Mouse (Mus musculus): ENCODE measurements around the gene Pard3b. TPM values are rescaled to one million over a fixed set of nuclear protein-coding genes. Genes with fewer than 3 reads are reported as not detected.
A peak's percentile ranks its signal among the peaks of the same experiment; 100 is the strongest.

Gene Pard3b
- polyA plus RNA-seq, 1 experiment from 2014 or later, result 12.3 TPM

DNA sequence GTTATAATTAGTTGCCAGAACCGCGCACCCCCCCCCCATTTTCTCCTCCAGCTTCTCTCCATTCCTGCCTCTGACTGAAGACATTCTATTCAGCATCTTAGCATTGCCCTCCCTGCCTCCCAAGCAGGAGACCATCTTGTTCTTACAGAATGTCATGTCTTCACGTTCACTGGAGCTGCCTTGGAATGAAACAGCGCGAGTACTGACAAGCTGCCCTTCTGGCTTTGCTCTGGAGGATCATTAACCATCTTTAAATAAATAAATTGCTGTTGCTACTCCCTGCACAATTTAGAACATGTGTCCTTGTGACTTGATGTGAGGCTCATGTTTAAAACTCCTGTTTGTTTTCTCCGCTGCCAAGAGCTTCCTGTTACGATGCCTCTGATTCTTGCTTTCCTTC lies 432.5 kb downstream of the Pard3b start:
- WGBS, result 53% methylated on average over 7 of the region's 7 CpGs
- ATAC-seq (ENCODE audit: low read depth), result peak; percentile 80
- Histone ChIP-seq H3K27ac (ENCODE audit: low read length) (peak overlapping the region; percentile 52), H3K9ac (ENCODE audit: low read length) (no peak overlapping the region), H3K9me3 (ENCODE audit: control insufficient read depth, low read length) (peaks cover 3% of the 10 kb centered on the region; the same call in 1 of the 2 replicates), H3K27me3 (ENCODE audit: control insufficient read depth, insufficient read depth, low read depth, low read length) (no peaks in the 10 kb centered on the region), H3K4me3 (ENCODE audit: low read length) (no peak overlapping the region), H3K4me1 (replicated peaks; ENCODE audit: control insufficient read depth, insufficient read depth, low read length) (peaks cover 11% of the 10 kb centered on the region), H3K36me3 (ENCODE audit: control insufficient read depth, insufficient read depth, low read length) (no peaks in the 10 kb centered on the region), H3K4me2 (ENCODE audit: low read depth, low read length) (no peak overlapping the region)

GRCm38 (mm10) chr1:62076171-62076570 lies 437.5 kb downstream of the Pard3b start:
- no peak overlapping the region for H3K27ac ChIP-seq (ENCODE audit: low read length)
- peaks cover 6% of the 10 kb centered on the region for H3K4me1 ChIP-seq (replicated peaks; ENCODE audit: control insufficient read depth, insufficient read depth, low read length)
- no peaks in the 10 kb centered on the region for H3K27me3 ChIP-seq (ENCODE audit: control insufficient read depth, insufficient read depth, low read depth, low read length)
- no peaks in the 10 kb centered on the region for H3K9me3 ChIP-seq (ENCODE audit: control insufficient read depth, low read length)
- no peak for ATAC-seq (ENCODE audit: low read depth)
- no peaks in the 10 kb centered on the region for H3K36me3 ChIP-seq (ENCODE audit: control insufficient read depth, insufficient read depth, low read length)
- no peak overlapping the region for H3K9ac ChIP-seq (ENCODE audit: low read length)
- no peak overlapping the region for H3K4me2 ChIP-seq (ENCODE audit: low read depth, low read length)
- 96% methylated on average over 3 of the region's 3 CpGs for WGBS
- no peak overlapping the region for H3K4me3 ChIP-seq (ENCODE audit: low read length)

- H3K27ac ChIP-seq (ENCODE audit: low read length), result no peak overlapping the region
- no peak overlapping the region for H3K4me2 ChIP-seq (ENCODE audit: low read depth, low read length)
- no peak overlapping the region for H3K9ac ChIP-seq (ENCODE audit: low read length)
- H3K4me1 ChIP-seq (replicated peaks; ENCODE audit: control insufficient read depth, insufficient read depth, low read length), result peaks cover 6% of the 10 kb centered on the region
- WGBS, result 61% methylated on average over 4 of the region's 4 CpGs
- no peaks in the 10 kb centered on the region for H3K9me3 ChIP-seq (ENCODE audit: control insufficient read depth, low read length)
- no peak for ATAC-seq (ENCODE audit: low read depth)
- H3K36me3 ChIP-seq (ENCODE audit: control insufficient read depth, insufficient read depth, low read length), result no peaks in the 10 kb centered on the region
- no peak overlapping the region for H3K4me3 ChIP-seq (ENCODE audit: low read length)
- no peaks in the 10 kb centered on the region for H3K27me3 ChIP-seq (ENCODE audit: control insufficient read depth, insufficient read depth, low read depth, low read length)
Measured at GRCm38 (mm10) chr1:62081129-62081528, 442.5 kb downstream of the Pard3b start.

DNA sequence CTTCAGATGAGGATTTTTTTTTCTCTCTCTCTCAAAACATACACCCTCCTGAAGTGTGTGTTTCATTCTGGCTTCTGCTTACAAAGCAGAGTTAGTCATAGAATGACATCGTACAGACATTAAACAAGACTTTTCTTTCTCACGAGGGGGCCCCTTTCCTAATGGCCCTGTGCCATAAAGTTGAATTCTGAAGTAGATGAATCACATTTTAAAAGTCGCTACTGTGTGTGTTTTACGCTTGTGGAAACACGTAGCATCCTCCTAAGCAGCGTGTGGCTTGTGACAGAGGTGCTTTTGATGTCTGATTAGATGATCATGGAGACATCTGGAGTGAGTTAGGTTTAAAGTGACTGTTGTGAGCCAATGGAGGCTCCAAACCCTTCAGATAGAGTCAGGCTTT lies 447.4 kb downstream of the Pard3b start:
- no peaks in the 10 kb centered on the region for H3K9me3 ChIP-seq (ENCODE audit: control insufficient read depth, low read length)
- H3K9ac ChIP-seq (ENCODE audit: low read length), result no peak overlapping the region
- H3K4me2 ChIP-seq (ENCODE audit: low read depth, low read length), result no peak overlapping the region
- no peak overlapping the region for H3K4me3 ChIP-seq (ENCODE audit: low read length)
- H3K36me3 ChIP-seq (ENCODE audit: control insufficient read depth, insufficient read depth, low read length), result no peaks in the 10 kb centered on the region
- WGBS, result 7% methylated on average over 6 of the region's 6 CpGs
- no peaks in the 10 kb centered on the region for H3K27me3 ChIP-seq (ENCODE audit: control insufficient read depth, insufficient read depth, low read depth, low read length)
- H3K27ac ChIP-seq (ENCODE audit: low read length), result no peak overlapping the region
- peaks cover 7% of the 10 kb centered on the region; the same call in 1 of the 2 replicates for H3K4me1 ChIP-seq (replicated peaks; ENCODE audit: control insufficient read depth, insufficient read depth, low read length)
- ATAC-seq (ENCODE audit: low read depth), result no peak

DNA sequence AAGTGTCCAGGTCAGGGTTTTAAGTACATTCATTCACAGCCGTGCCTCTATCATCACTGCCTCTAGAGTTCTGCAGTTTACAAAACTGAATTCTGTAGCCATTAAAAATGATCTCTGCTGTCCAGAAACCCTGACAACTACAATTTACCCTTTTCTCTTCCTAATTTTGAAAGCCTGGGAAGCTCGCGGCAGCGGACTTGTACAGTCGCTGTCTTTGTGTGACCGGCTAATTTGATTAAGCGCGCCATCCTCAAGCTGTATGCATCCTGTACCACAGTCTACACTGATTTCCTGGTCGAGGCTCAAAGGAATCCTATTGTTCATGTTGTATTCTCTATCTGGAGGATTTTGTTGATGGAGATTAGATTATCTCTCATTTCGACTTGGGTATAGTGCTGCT lies 448.8 kb downstream of the Pard3b start:
- no peaks in the 10 kb centered on the region for H3K36me3 ChIP-seq (ENCODE audit: control insufficient read depth, insufficient read depth, low read length)
- H3K4me3 ChIP-seq (ENCODE audit: low read length), result no peak overlapping the region
- peaks cover 7% of the 10 kb centered on the region; the same call in 1 of the 2 replicates for H3K4me1 ChIP-seq (replicated peaks; ENCODE audit: control insufficient read depth, insufficient read depth, low read length)
- H3K9me3 ChIP-seq (ENCODE audit: control insufficient read depth, low read length), result no peaks in the 10 kb centered on the region
- no peak overlapping the region for H3K4me2 ChIP-seq (ENCODE audit: low read depth, low read length)
- ATAC-seq (ENCODE audit: low read depth), result no peak
- H3K27me3 ChIP-seq (ENCODE audit: control insufficient read depth, insufficient read depth, low read depth, low read length), result no peaks in the 10 kb centered on the region
- WGBS, result 84% methylated on average over 10 of the region's 10 CpGs
- no peak overlapping the region for H3K9ac ChIP-seq (ENCODE audit: low read length)
- no peak overlapping the region for H3K27ac ChIP-seq (ENCODE audit: low read length)

- Histone ChIP-seq H3K4me3 (ENCODE audit: low read length) (no peak overlapping the region), H3K27ac (ENCODE audit: low read length) (no peak overlapping the region), H3K9ac (ENCODE audit: low read length) (no peak overlapping the region), H3K4me2 (ENCODE audit: low read depth, low read length) (no peak overlapping the region), H3K27me3 (ENCODE audit: control insufficient read depth, insufficient read depth, low read depth, low read length) (no peaks in the 10 kb centered on the region), H3K36me3 (ENCODE audit: control insufficient read depth, insufficient read depth, low read length) (no peaks in the 10 kb centered on the region), H3K4me1 (replicated peaks; ENCODE audit: control insufficient read depth, insufficient read depth, low read length) (no peaks in the 10 kb centered on the region; the same call in 1 of the 2 replicates), H3K9me3 (ENCODE audit: control insufficient read depth, low read length) (no peaks in the 10 kb centered on the region)
- ATAC-seq (ENCODE audit: low read depth), result no peak
- WGBS, result 57% methylated on average over 7 of the region's 7 CpGs
Measured at GRCm38 (mm10) chr1:62094885-62095284, 456.3 kb downstream of the Pard3b start.

GRCm38 (mm10) chr1:62122426-62122825 lies 483.8 kb downstream of the Pard3b start:
- no peaks in the 10 kb centered on the region for H3K27me3 ChIP-seq (ENCODE audit: control insufficient read depth, insufficient read depth, low read depth, low read length)
- H3K4me1 ChIP-seq (replicated peaks; ENCODE audit: control insufficient read depth, insufficient read depth, low read length), result no peaks in the 10 kb centered on the region
- no peak overlapping the region for H3K9ac ChIP-seq (ENCODE audit: low read length)
- no peak overlapping the region for H3K4me3 ChIP-seq (ENCODE audit: low read length)
- ATAC-seq (ENCODE audit: low read depth), result no peak
- H3K27ac ChIP-seq (ENCODE audit: low read length), result no peak overlapping the region
- H3K4me2 ChIP-seq (ENCODE audit: low read depth, low read length), result no peak overlapping the region
- 100% methylated on average over 1 of the region's 1 CpGs for WGBS
- no peaks in the 10 kb centered on the region for H3K9me3 ChIP-seq (ENCODE audit: control insufficient read depth, low read length)
- H3K36me3 ChIP-seq (ENCODE audit: control insufficient read depth, insufficient read depth, low read length), result no peaks in the 10 kb centered on the region

DNA sequence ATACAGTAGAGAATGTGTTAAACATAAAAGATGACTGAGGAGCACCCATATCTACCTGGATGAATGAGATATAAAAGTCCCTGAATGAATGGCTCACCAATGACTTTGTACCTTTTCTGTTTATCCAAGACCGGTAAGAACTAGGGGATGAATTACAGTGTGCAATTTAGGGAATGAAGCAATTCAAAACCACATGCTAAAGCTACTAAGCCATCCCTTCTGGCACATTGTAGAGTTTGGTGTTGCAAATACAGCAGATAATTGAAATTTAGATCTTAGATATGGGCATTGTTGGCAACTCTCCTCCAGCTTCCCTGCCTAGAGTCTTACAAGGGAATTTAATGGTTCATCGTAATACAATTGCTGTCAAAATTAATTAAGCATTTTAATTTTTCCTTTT lies 490.6 kb downstream of the Pard3b start:
- H3K4me1 ChIP-seq (replicated peaks; ENCODE audit: control insufficient read depth, insufficient read depth, low read length), result no peaks in the 10 kb centered on the region
- H3K36me3 ChIP-seq (ENCODE audit: control insufficient read depth, insufficient read depth, low read length), result no peaks in the 10 kb centered on the region
- no peak for ATAC-seq (ENCODE audit: low read depth)
- no peaks in the 10 kb centered on the region for H3K9me3 ChIP-seq (ENCODE audit: control insufficient read depth, low read length)
- H3K9ac ChIP-seq (ENCODE audit: low read length), result no peak overlapping the region
- no peak overlapping the region for H3K4me2 ChIP-seq (ENCODE audit: low read depth, low read length)
- no peaks in the 10 kb centered on the region for H3K27me3 ChIP-seq (ENCODE audit: control insufficient read depth, insufficient read depth, low read depth, low read length)
- WGBS, result 79% methylated on average over 2 of the region's 2 CpGs
- no peak overlapping the region for H3K4me3 ChIP-seq (ENCODE audit: low read length)
- H3K27ac ChIP-seq (ENCODE audit: low read length), result no peak overlapping the region

DNA sequence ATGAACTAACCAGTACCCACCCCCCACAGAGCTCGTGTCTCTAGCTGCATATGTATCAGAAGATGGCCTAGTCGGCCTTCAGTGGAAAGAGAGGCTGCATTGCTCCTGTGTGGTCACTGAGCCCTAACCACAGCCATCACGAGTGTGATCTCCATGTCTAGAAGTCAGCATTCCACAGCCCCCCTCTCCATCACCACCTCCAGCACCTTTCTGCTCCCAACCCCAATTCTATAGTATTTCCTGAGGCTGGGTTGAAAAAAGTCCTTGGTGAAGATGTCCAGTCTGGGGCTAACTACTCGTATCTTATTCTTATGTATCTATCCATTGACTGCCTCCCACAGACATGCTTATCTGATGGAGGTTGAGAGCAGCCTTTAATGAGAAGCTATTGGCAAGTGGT lies 509.5 kb downstream of the Pard3b start:
- 88% methylated on average over 4 of the region's 4 CpGs for WGBS
- Histone ChIP-seq H3K4me1 (replicated peaks; ENCODE audit: control insufficient read depth, insufficient read depth, low read length) (no peaks in the 10 kb centered on the region), H3K27me3 (ENCODE audit: control insufficient read depth, insufficient read depth, low read depth, low read length) (no peaks in the 10 kb centered on the region), H3K4me2 (ENCODE audit: low read depth, low read length) (no peak overlapping the region), H3K36me3 (ENCODE audit: control insufficient read depth, insufficient read depth, low read length) (no peaks in the 10 kb centered on the region), H3K9me3 (ENCODE audit: control insufficient read depth, low read length) (no peaks in the 10 kb centered on the region), H3K27ac (ENCODE audit: low read length) (no peak overlapping the region), H3K4me3 (ENCODE audit: low read length) (no peak overlapping the region), H3K9ac (ENCODE audit: low read length) (no peak overlapping the region)
- no peak for ATAC-seq (ENCODE audit: low read depth)

DNA sequence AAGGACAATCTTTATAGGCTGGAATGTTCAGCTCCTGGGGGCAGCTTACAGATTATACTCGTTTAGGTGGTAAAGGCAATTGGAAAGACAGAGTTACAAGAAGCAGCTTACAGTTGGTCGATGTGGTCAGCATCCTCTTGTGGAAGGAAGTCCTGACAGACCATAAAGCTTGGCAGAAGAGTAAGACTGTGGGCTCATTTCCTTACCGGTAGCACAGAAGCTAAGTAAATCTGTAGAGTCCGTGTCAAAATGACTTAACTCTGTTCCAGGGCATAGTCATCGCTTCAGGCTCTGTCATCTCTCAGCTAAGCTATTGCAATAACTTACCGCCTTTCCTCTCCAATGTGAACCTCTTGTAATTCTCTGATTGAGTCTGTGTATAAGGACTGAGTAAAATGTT lies 510.2 kb downstream of the Pard3b start:
- no peak overlapping the region for H3K27ac ChIP-seq (ENCODE audit: low read length)
- H3K4me2 ChIP-seq (ENCODE audit: low read depth, low read length), result no peak overlapping the region
- 70% methylated on average over 6 of the region's 6 CpGs for WGBS
- no peaks in the 10 kb centered on the region for H3K36me3 ChIP-seq (ENCODE audit: control insufficient read depth, insufficient read depth, low read length)
- no peak for ATAC-seq (ENCODE audit: low read depth)
- no peak overlapping the region for H3K9ac ChIP-seq (ENCODE audit: low read length)
- no peaks in the 10 kb centered on the region for H3K27me3 ChIP-seq (ENCODE audit: control insufficient read depth, insufficient read depth, low read depth, low read length)
- no peaks in the 10 kb centered on the region for H3K4me1 ChIP-seq (replicated peaks; ENCODE audit: control insufficient read depth, insufficient read depth, low read length)
- H3K9me3 ChIP-seq (ENCODE audit: control insufficient read depth, low read length), result no peaks in the 10 kb centered on the region
- no peak overlapping the region for H3K4me3 ChIP-seq (ENCODE audit: low read length)

Data from lung, embryonic 16.5 days (tissue).